Mouse (Mus musculus) embryonic fibroblast, embryonic 13.5 days (primary cell): ENCODE results near the gene Ifitm5. TPM values are rescaled to one million over a fixed set of nuclear protein-coding genes. Genes with fewer than 3 reads are reported as not detected.

Experiments used
- H3K27ac ChIP-seq: 2 replicates; pipeline ENCODE4 v1.5.1; 2012; ENCODE audit warnings: low read length, control low read depth, inconsistent platforms; ENCODE audit not compliant: insufficient read depth
- H3K4me1 ChIP-seq: 2 replicates; pipeline ENCODE4 v1.6.1; 2011; ENCODE audit warnings: low read length; ENCODE audit not compliant: control insufficient read depth, insufficient read depth
- H3K4me3 ChIP-seq: 2 replicates; pipeline ENCODE4 v1.5.1; 2011; ENCODE audit warnings: mild to moderate bottlenecking, control low read depth, low read length; ENCODE audit not compliant: insufficient read depth
- CTCF ChIP-seq: IDR thresholded peaks from 2 replicates; pipeline ENCODE4 v1.5.1; 2011; ENCODE audit warnings: mild to moderate bottlenecking, control low read depth, low read length, moderate library complexity, borderline replicate concordance; ENCODE audit not compliant: insufficient read depth
- POLR2A ChIP-seq: IDR thresholded peaks from 2 replicates; pipeline ENCODE4 v1.6.1; 2011; ENCODE audit warnings: low read depth, mild to moderate bottlenecking, control low read depth, low read length, moderate library complexity
- polyA plus RNA-seq: library from polyadenylated mRNA; stranded (reverse); fragments of >200 nt; gene quantifications from 2 replicates; pipeline ENCODE4 v1.2.4, GENCODE M21; 2011; ENCODE audit warnings: low read depth; ENCODE audit not compliant: missing spikeins, insufficient read length

The Ifitm5 gene
- 3.0 TPM in 1 of 2 replicates, not detected in the other for polyA plus RNA-seq

- Histone ChIP-seq H3K27ac (no peak within 1 kb of the TSS; the same call in 1 of the 2 replicates), H3K4me1 (peaks cover 13% of the 10 kb centered on the region), H3K4me3 (no peak within 1 kb of the TSS)
- no peak for TF ChIP-seq POLR2A
- no peak for TF ChIP-seq CTCF
Observed at GRCm38 (mm10) chr7:140949824-140950530, at the start of gene Ifitm5. Gene Ifitm5 (minus strand): TSS chr7:140950291.

DNA sequence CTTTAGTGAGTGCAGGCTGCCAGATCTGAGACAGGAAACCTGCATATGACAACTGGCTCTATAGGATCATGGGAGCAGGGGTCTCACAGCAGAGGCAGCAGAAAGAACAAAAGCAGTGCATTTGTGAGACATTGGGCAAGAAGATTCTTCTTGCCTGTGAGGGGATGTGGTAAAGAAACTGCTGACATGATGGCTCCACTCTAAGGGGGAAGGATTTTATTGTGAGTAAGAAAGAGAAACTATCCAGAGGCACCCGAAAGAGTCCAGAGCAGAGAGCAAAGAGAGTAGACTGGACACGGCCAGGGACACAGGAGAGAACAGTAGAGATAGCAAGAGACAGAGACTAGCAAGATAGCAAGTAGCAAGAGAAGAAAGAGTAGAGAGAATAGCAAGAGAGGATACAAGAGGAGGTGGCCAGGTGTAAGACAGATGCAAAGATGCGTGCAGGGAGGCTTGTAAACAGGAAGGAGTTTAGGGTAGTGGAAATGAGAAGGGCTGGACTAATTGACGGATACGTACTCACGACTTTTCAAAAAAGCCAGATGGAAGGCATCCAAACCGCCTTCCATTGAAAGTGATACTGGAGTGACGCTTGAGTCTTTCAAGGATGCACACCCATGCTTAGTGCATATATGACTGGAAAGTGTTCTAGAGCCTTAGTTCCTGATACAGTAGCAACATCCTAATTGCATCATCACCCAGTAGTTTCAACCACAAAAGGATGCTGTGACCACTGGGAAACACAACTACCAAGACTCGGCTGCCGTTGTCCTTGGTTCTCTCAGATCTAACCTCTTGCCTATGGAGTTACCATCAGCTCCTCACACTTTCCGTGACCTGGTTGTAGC lies 49.0 kb upstream of the Ifitm5 start:
- TF ChIP-seq CTCF (no peak), POLR2A (no peak)
- Histone ChIP-seq H3K27ac (no peak overlapping the region), H3K4me1 (no peaks in the 10 kb centered on the region), H3K4me3 (no peak overlapping the region)

DNA sequence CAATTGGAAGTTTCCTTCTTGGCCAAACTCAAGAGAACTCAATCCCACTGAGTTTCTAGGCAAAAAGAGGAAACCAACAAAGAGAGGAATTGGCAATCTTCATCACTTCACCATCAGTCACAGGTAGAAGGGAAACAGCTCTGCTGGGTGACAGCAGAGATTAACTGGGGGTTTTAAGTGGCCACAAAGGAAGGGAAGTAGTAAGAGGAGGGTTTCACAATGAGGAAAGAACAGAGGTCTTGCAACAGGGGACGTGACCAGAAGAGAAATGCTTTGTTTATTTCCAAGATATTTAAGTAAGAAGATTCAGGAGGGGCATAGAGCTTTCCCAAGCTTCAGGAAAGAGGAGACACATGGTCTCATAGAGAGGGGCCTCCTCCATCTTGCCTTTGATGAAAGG lies 47.7 kb upstream of the Ifitm5 start:
- TF ChIP-seq CTCF (no peak), POLR2A (no peak)
- H3K27ac ChIP-seq, result no peak overlapping the region
- H3K4me3 ChIP-seq, result no peak overlapping the region
- H3K4me1 ChIP-seq, result no peaks in the 10 kb centered on the region

DNA sequence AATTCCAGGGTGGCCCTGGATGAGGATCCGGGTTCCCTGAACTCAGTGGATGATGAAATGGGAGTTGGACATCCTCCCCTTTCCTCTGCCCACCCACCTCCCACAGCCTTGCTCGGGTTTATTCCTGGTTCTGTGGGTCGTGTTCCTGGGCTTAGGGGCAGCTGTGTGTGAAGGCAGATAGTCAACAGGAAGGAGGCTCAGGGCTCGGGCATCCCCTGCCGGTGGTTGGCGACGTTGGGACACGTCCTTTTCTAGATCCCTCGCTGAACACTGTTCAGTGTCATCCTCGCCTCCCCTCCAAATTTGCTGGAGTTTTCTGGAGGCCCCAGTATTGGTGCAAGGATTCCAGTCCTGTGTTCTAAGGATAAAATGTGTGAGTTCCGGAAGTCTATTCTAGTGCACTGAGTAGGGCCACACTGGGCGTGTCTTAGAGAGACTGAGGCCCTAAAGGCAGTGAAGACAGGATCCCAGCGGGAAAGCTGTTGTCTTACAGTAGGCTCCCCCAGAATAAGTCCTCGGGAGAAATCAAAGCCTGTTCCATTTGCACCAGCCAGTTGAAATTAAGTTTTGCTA lies 41.1 kb upstream of the Ifitm5 start:
- Histone ChIP-seq H3K4me3 (no peak overlapping the region), H3K4me1 (no peaks in the 10 kb centered on the region), H3K27ac (no peak overlapping the region)
- TF ChIP-seq POLR2A, result no peak
- no peak for TF ChIP-seq CTCF

DNA sequence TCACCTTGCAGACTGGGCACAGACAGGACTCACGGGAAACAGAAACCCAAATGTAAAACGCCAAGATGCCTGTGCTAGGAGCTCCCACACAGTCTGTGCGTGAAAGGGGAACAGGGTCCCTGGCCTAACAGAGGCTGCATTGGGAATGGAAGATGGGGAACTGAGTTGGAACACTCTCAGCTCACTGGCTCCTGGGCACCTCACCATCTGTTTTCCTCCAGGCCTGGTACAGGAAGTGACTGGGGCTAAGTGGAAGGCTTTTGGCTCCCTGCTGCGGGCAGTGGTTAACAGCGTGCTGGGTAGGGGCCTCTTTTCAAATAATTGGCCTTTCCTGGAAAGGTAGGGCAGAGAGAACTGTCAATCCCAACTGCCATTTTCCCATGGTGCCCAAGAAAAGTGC lies 40.5 kb upstream of the Ifitm5 start:
- Histone ChIP-seq H3K4me3 (no peak overlapping the region), H3K27ac (no peak overlapping the region), H3K4me1 (no peaks in the 10 kb centered on the region)
- no peak for TF ChIP-seq POLR2A
- TF ChIP-seq CTCF, result no peak

- no peak for TF ChIP-seq POLR2A
- TF ChIP-seq CTCF, result no peak
- Histone ChIP-seq H3K4me1 (no peaks in the 10 kb centered on the region), H3K4me3 (no peak overlapping the region), H3K27ac (no peak overlapping the region)
Observed at GRCm38 (mm10) chr7:140990185-140990584, 40.1 kb upstream of the Ifitm5 start.

- TF ChIP-seq POLR2A (no peak), CTCF (no peak)
- H3K27ac ChIP-seq, result no peak overlapping the region
- no peaks in the 10 kb centered on the region for H3K4me1 ChIP-seq
- no peak overlapping the region for H3K4me3 ChIP-seq
Observed at GRCm38 (mm10) chr7:140989022-140989421, 38.9 kb upstream of the Ifitm5 start.

GRCm38 (mm10) chr7:140987182-140988138 lies 37.4 kb upstream of the Ifitm5 start:
- TF ChIP-seq POLR2A (no peak), CTCF (no peak)
- Histone ChIP-seq H3K4me3 (no peak overlapping the region), H3K4me1 (no peaks in the 10 kb centered on the region), H3K27ac (no peak overlapping the region)

DNA sequence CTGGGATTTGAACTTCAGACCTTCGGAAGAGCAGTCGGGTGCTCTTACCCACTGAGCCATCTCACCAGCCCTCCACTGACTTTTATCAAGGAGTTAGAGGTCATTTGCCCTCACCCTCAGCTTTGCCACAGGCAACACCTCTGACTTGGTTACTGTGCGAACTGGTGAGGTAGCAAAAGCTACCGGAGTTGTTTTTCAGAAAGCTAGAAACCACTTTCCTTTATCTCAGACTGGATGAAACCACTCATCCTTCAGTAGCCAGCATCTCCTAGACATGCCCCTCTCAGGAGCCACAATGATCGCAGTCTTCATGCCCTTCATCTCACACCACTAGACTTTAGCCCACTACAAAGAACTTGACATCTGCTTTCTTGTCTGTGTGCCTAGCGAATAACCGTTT lies 32.9 kb upstream of the Ifitm5 start:
- Histone ChIP-seq H3K27ac (no peak overlapping the region), H3K4me3 (no peak overlapping the region), H3K4me1 (no peaks in the 10 kb centered on the region; the same call in 1 of the 2 replicates)
- TF ChIP-seq POLR2A, result no peak
- TF ChIP-seq CTCF, result no peak
